In genomic region chr1:54194954-54195305, GRCm38 (mm10) we compare ENCODE assay signal across 8 mouse cellular contexts. TPM values are rescaled to one million over a fixed set of nuclear protein-coding genes. Genes with fewer than 3 reads are reported as not detected.
DNase-seq lines count a peak whose midpoint lies in the region; ATAC-seq and TF ChIP-seq lines count a peak whose summit lies in the region.

Hecw2 (minus strand) TSS chr1:54195168.

- H3K4me1 ChIP-seq in thymus, adult 2 months (replicated peaks; ENCODE audit: control insufficient read depth, insufficient read depth, low read length) = no peaks in the 10 kb centered on the region
- H3K4me1 ChIP-seq in kidney, embryonic 15.5 days = peaks cover 8% of the 10 kb centered on the region; the same call in 1 of the 2 replicates
- H3K4me1 ChIP-seq in liver, adult 2 months (ENCODE audit: control insufficient read depth, insufficient read depth, low read length) = no peaks in the 10 kb centered on the region; the same call in 1 of the 2 replicates
- no peaks in the 10 kb centered on the region for H3K4me1 ChIP-seq in olfactory bulb, adult 2 months (ENCODE audit: control insufficient read depth, insufficient read depth, low read length)

- no peaks in the 10 kb centered on the region for H3K9me3 ChIP-seq in kidney, embryonic 15.5 days (replicated peaks)

- peak within 1 kb of the TSS; percentile 98 for H3K4me2 ChIP-seq in kidney, embryonic 15.5 days

- TF ChIP-seq POLR2A in thymus, adult 2 months (IDR thresholded peaks at IDR 0.05; ENCODE audit: control insufficient read depth, extremely low read depth, insufficient read depth, low read length, poor library complexity) = no peak
- no peak for TF ChIP-seq POLR2A in liver, adult 2 months (IDR thresholded peaks at IDR 0.05; ENCODE audit: extremely low read depth, insufficient read depth, low read length)
- peak; percentile 28; the same call in 1 of the 2 replicates for TF ChIP-seq POLR2A in olfactory bulb, adult 2 months (IDR thresholded peaks at IDR 0.05; ENCODE audit: insufficient read depth, low read depth, low read length)

- ATAC-seq in kidney, embryonic 15.5 days (replicated peaks; ENCODE audit: low FRiP score) = peak; percentile 87

- H3K36me3 ChIP-seq in thymus, adult 2 months (ENCODE audit: control insufficient read depth, insufficient read depth, low read length) = no peaks in the 10 kb centered on the region
- no peaks in the 10 kb centered on the region for H3K36me3 ChIP-seq in kidney, embryonic 15.5 days
- H3K36me3 ChIP-seq in liver, adult 2 months (ENCODE audit: control insufficient read depth, insufficient read depth, low read length) = no peaks in the 10 kb centered on the region

- H3K27ac ChIP-seq in thymus, adult 2 months (ENCODE audit: control insufficient read depth, insufficient read depth, low read length) = no peak within 1 kb of the TSS
- H3K27ac ChIP-seq in kidney, embryonic 15.5 days = no peak within 1 kb of the TSS
- no peak within 1 kb of the TSS for H3K27ac ChIP-seq in liver, adult 2 months (replicated peaks; ENCODE audit: insufficient read depth, low read depth, low read length)
- peak within 1 kb of the TSS; percentile 93 for H3K27ac ChIP-seq in olfactory bulb, adult 2 months (ENCODE audit: insufficient read depth, low read depth, low read length)

- 4% methylated on average over 38 of the region's 38 CpGs for WGBS in thymus, adult 2 months
- WGBS in kidney, embryonic 15.5 days = 1% methylated on average over 38 of the region's 38 CpGs
- WGBS in liver, adult 2 months = 2% methylated on average over 38 of the region's 38 CpGs
- under 1% methylated on average over 38 of the region's 38 CpGs for WGBS in olfactory bulb, adult 2 months

- peak within 1 kb of the TSS; percentile 34 for H3K4me3 ChIP-seq in thymus, adult 2 months (ENCODE audit: control insufficient read depth, insufficient read depth, low read length)
- H3K4me3 ChIP-seq in kidney, embryonic 15.5 days (replicated peaks) = peak within 1 kb of the TSS; percentile 76
- peak within 1 kb of the TSS; percentile 84 for H3K4me3 ChIP-seq in liver, adult 2 months (ENCODE audit: insufficient read depth, low read depth, low read length)
- H3K4me3 ChIP-seq in olfactory bulb, adult 2 months (ENCODE audit: insufficient read depth, low read depth, low read length) = peak within 1 kb of the TSS; percentile 94

- no peak for TF ChIP-seq CTCF in thymus, adult 2 months (IDR thresholded peaks at IDR 0.05; ENCODE audit: borderline replicate concordance, control insufficient read depth, extremely low read depth, insufficient read depth, low read length, poor library complexity)
- no peak for TF ChIP-seq CTCF in liver, adult 2 months (IDR thresholded peaks at IDR 0.05; ENCODE audit: low read depth, low read length)
- no peak for TF ChIP-seq CTCF in olfactory bulb, adult 2 months (IDR thresholded peaks at IDR 0.05; ENCODE audit: insufficient read depth, low read depth, low read length)

- H3K27me3 ChIP-seq in thymus, adult 2 months (ENCODE audit: control insufficient read depth, insufficient read depth, low read length) = peaks cover 16% of the 10 kb centered on the region
- peaks cover 36% of the 10 kb centered on the region for H3K27me3 ChIP-seq in kidney, embryonic 15.5 days
- peaks cover 12% of the 10 kb centered on the region for H3K27me3 ChIP-seq in liver, adult 2 months (ENCODE audit: control insufficient read depth, insufficient read depth, low read length)

- H3K9ac ChIP-seq in kidney, embryonic 15.5 days = peak within 1 kb of the TSS; percentile 56
- peak within 1 kb of the TSS; percentile 74 for H3K9ac ChIP-seq in liver, adult 2 months (ENCODE audit: low read depth, low read length)

- no peak for DNase-seq in thymus, adult 2 months
- no peak for DNase-seq in thymus, postnatal 4 days
- peak; percentile 31 for DNase-seq in embryo, embryonic 11.5 days (ENCODE audit: low read depth, low spot score)
- peak; percentile 25 to 49 for DNase-seq in heart, adult 18-20 months
- DNase-seq in liver, adult 2 months (ENCODE audit: extremely low read depth, low read depth, low spot score) = no peak
- no peak for DNase-seq in spleen, postnatal 36 days (ENCODE audit: low spot score in 2 of 2)

- no peaks in the 10 kb centered on the region for H3K79me2 ChIP-seq in liver, adult 2 months (ENCODE audit: control insufficient read depth, insufficient read depth, low read length)

RNA-seq across cellular contexts. Expression of gene Hecw2, which starts in this region (rescaled TPM):
- polyA plus RNA-seq in thymus, adult 2 months (2012; rRNA removed) = 0.55 and 0.77 TPM in 2 replicates
- 10 to 100 TPM; 18.2 to 19.1 TPM for total RNA-seq in heart, adult 18-20 months (2021)
- polyA plus RNA-seq in kidney, embryonic 15.5 days (2015; fragmentation: Nextera tagmentation; extraction: Ambion mirVana) = 2.6 and 3.2 TPM in 2 replicates
- total RNA-seq in liver, adult 2 months (2014; rRNA removed) = 2.9 and 3.2 TPM in 2 replicates
- polyA plus RNA-seq in liver, adult 2 months (2012; rRNA removed) = 0.21 and 0.38 TPM in 2 replicates
- not detected in 2 replicates for polyA plus RNA-seq in olfactory bulb, adult 2 months (2012; ENCODE audit: insufficient read depth, insufficient read length, low replicate concordance, missing spikeins)

Comparison
In these comparisons a context has a peak if more than half of its experiments do, and no peak if none do; other contexts are left out.
1. DNase-seq: peak in embryo, embryonic 11.5 days (single experiment) and heart, adult 18-20 months (2 of 2); none in thymus, adult 2 months (single experiment), thymus, postnatal 4 days (single experiment), liver, adult 2 months (single experiment) and spleen, postnatal 36 days (0 of 2).
2. H3K4me3 ChIP-seq: peak in every context shown above with its lines; median percentile 94 in olfactory bulb, adult 2 months; 84 in liver, adult 2 months; 76 in kidney, embryonic 15.5 days; 34 in thymus, adult 2 months.